Mouse (Mus musculus): ENCODE data around the gene Rplp2.

Rplp2 gene

DNA sequence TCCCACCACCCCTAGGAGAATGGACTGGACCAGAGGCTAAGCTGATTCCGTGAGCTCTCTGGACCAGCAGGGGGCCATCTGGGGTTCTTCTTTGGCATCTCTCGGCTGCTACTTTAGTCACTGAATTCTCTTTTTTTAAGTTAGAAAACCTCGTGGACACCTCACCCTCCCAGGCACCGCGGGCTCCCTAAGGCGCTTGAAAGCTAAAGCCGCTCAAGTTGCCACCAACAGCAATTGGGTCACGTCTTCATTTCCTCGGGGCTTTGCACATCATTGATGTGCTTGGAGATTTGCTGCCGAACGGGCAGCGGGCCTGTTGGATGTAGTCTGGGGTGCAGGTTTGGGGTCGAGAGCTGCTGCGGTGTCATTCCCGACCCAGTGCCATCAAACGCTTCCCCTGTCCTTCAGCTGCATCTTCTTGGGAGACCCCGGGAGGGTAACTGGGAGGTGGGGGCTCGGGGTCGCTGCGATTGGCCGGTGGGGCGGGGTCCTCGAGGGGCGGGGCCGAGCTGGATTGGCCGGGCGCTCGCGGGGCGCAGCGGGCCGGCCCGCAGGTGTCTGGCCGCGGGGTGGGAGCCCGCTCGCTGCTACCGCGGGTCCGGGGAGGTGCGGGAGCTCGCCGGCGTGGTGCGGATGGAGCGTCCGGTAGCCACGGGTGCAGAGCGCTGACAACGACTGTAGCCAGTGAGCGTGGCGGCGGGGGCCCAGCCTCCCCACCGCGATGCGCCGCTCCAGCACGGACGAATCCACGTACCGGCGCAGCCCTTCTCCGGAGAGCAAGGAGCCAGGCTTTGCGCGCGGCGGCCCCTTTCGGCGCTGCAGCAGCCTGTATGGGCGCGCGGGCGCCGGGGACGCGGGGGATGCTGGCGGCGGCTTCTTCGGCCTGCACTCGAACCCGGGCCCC lies 34.6 kb downstream of the Rplp2 start:
- peak; percentile 47 to 73 for DNase-seq (ENCODE audit: low spot score in 2 of 2)

DNA sequence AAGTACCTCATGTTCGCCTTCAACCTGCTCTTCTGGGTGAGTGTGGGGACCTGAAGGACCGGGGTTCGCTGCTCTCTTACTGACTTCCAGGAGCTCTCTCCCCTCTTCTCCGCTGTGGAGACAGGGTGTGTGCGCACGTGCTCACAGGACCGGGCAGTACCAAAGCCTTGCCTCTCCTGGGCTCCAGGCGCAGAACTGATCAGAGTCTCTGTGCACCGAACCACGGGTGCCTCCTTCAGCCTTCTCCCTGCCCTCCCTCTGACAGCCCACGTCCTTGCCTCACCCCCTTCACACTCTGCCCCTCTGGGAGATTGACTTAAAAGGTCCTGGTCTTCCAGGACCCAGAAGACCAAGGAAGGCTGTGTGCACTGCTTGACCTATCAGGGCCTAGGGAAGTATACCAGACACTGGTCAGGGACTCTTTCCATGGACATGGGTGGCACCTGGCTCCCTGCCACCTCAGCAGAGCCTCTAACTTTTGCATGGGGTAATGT lies 35.4 kb downstream of the Rplp2 start:
- DNase-seq (ENCODE audit: low spot score in 2 of 2): no peak

DNA sequence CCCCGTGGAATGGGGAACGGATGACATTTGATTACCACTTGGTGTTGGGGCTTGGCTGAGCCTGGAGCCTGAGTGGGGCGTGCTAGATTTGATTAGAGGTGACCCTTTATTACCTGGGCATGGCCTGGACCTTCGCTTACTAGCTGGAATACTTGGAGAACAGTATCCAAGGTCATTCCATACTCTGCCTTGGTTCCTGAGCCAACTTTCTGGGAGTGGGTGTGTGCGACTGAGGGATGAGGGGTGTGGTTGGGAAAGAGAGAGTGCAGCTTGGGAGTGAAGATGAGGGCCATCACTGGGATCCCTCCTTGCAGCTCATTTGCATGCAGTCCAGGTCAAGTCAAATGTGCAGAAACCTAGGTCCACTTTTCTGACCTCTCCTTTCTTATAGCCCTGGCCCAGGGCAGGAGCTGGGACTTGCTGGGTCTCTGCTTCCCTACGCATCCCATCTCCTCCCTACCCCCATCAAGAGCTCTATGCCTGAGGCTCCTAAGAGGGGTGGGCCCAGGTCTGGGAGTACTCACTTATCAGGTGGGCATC lies 36.0 kb downstream of the Rplp2 start:
- no peak for DNase-seq (ENCODE audit: low spot score in 2 of 2)

DNA sequence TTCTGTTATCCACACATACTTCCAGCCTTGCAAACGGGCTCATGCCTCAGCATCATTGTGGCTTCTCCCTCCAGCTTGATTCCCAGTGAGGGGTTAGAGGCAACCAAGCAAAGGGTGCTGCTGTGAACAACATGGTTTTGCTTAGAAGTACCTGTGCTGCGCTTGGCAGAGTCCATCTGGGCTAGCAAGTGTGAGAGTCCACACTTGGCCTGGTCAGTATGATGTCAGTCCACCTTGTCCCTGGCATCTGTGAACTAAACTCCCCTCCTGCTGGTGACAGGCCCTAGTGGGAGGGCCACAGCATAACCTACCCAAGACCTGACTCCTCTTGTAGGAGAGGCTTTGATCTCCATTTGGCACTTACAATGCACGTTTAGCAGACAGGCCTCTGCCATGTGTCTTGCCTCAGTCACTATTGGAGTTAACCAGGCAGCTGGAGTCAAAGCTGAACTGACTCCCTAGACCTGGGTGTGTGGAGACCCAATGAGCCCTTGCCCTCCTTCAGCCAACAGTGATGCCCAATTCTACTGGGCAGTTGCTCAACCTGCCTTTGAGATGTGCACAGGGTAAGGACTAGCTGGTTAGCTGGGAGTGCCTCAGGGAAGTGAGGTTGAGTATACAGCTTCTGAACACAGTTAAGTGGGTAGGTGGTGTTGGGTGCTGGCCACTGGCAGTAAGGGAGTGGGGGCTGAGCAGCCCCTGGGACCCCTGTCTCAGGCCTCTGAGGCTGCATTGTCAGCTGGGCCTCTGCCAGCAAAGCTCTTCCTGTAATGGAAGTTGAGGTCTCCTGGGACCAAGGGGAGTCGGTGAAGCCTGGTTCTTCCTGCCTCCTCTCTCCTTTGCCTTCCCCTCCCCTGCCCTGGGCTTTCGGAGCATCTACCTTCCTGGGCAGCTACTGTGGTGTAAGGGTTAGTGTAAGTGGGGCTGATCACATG lies 37.3 kb downstream of the Rplp2 start:
- DNase-seq (ENCODE audit: low spot score in 2 of 2): no peak

DNA sequence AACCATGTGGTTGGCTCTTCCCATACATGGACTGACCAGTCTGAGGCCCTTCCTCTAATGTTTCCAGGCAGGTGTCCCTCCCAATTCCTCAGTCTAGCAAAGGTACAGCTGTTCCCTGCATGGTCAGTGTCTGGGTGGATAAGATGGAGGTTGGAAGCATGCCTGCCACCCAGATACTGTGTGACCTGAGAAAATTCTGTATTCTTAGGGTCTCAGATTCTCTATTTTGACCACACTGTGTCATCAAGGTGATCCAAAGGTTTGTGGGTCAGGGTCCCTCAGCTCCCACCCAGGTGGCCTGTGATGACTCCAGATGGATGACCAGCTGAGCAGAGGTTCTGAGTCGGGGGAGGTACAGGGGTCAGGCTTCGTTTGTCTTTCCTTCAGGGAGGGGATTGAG lies 38.0 kb downstream of the Rplp2 start:
- DNase-seq (ENCODE audit: low spot score in 2 of 2): no peak

DNA sequence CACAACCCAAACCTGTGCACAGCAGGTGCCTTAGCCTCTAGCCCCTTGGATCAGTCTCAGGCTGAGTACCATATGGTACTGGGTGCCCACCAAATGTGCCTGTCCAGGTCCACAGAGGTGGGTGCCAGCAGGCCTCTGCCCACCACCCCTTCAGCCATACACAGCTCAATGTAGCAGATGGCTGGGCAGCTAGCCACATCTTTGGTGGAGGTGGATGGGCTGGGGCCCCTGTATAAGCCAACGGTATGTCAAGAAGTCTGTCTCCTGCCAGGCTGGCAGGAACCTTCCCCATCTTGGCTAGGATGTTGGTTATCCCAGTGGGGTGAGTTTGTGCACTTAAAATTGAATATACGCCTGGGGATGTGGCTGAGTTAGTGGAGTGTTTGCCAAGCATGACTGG lies 38.4 kb downstream of the Rplp2 start:
- DNase-seq (ENCODE audit: low spot score in 2 of 2): no peak

DNA sequence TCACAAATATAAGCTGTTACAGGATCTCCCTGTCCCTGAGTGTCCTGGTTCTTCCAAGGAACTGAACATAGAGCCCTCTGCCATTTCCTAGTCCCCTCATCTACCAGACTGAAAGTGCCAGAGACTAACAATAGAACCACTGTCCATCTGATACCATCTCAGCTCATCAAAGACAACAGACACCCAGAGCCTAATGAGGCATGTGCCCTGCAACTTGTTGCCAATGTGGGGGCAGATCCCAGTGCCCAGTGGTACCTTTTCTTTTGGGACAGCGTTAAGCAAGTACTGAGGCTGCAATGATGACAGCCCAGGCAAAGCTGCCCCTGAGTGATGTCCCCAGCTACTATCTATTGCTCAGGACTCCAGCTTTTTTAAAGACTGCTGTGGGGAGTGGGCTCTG lies 39.1 kb downstream of the Rplp2 start:
- DNase-seq (ENCODE audit: low spot score in 2 of 2): no peak

DNA sequence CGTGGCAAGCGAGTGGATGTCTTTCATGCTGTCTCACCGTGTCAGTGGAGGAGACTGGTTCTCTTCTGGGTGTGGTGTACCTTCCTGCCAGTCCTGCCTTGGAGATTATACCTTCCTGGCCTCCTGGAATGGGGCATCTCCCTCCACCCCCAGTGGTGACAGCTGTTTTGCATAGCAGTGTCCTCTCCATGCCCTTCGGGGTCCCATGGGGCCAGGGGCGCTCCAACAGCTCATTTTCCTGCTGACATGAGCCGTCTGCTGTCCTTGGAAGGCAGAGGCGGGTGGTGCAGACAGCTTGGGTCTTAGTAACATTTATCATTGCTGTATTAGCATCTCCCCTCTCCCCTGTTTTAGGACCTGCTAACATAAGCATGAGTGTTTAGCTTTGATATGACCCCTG lies 40.0 kb downstream of the Rplp2 start:
- DNase-seq (ENCODE audit: low spot score in 2 of 2): no peak

DNA sequence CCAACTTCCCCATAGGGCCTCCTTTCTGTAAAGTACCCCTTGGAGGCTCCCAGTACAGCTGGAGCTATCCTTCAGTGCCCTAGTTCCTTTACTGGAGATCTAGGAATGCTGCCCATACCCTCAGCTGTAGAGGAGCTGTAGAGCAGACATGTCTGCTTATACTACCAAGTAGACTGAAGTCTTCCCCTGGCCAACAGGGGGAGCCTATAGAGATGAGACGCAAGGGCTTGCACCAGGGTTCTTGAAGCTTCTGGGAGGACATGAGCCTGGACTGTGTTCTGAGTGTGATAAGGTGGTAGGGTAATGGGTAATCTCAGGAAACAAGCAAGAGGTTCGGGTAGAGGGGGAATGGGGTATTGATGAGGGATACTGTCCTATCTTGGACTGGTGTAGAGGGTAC lies 44.0 kb downstream of the Rplp2 start:
- DNase-seq (ENCODE audit: low spot score in 2 of 2): peak in 1 of 2 experiments; percentile 68

DNA sequence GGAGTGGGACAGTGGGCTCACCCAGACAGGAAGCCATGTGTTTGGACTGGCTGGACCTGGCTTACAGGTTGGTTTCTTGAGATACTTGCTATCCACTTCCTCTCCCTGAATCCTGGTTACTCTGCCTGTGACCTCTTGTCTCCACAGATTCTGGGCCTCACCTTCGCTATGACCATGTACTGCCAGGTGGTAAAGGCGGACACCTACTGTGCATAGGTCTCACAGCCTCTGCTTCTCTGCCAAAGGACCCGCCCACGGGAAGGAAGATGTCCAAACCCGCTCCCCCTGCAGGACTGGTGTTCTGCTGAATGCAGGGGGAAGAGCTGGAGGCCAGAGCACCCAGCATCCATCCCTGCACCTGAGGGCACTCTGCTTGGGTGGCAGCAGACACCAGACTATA lies 45.6 kb downstream of the Rplp2 start:
- DNase-seq (ENCODE audit: low spot score in 2 of 2): no peak

DNA sequence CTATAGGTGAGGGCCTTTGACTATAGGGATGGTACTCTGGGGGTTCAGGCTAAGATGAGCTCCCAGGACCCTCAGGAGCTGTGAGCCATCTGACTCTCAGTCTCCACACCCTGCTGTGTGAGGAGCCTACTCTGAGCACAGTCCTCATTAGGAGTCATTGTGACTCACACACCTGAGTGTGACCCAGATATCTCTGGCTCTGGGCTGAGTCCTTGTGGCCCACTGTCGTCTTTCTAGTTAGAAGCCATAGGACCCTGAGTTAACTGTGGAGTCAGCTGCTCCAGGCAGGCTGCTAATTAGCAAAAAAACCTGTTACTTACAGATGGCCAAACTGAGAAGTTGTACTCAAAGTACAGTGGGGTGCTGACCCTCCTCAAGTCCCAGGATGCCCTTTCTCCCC lies 46.6 kb downstream of the Rplp2 start:
- no peak for DNase-seq (ENCODE audit: low spot score in 2 of 2)

DNA sequence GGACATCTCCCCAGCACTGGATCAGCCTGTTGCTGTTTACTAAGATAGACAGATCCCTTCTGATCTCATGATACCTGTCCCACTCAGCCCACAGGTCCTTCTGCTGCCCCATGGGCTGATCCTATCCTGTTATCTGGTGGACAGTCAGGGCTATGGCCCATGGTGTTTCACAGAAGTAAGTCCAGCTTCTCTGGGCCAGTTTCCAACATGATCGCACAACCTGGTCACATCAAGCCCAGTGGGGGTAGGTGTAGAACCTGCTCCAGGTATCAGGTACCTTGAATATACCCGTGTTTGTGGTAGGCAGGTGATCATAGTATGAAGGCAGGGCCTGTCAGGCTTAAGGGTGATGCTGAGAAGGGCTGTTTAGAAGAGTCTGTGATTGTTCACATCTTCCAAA lies 48.2 kb downstream of the Rplp2 start:
- no peak for DNase-seq (ENCODE audit: low spot score in 2 of 2)

DNA sequence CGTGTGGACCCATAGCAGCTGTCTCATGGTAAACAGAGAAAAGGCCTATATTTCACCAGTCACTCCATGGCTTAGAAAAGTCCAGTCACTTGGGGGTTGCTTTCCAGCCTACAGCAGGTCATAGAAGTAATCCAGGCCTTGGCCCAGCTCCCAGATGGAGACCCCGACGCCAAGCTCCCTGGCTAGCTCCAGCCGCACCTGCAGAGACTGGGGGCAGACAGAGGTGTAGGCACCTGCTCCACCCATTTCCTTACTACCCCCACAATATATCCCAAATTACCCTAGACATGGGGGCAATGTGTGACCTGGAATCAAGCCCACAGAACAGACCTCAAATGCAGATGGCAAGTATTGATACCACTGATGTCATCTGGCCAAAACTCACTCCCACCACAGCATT lies 48.8 kb downstream of the Rplp2 start:
- no peak for DNase-seq (ENCODE audit: low spot score in 2 of 2)

DNA sequence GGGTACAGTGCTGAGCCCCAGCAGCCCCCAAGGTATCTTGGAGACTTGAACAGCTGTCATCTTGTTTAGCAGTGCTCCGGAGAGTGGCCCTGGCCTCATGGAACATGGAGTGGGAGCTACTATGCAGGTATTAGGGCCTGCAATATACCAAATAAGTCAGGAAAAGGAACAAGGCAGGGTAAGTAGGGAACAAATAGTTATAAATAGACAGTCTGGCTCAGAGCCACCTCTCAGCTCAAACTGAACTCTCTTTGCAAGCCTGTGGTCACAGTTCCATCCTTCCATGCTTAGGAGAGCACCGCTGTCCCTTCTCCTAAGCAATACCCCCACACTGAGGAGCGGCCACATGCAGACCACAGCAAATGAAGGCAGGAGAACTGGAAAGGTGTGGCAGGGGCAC lies 50.4 kb downstream of the Rplp2 start:
- no peak for DNase-seq (ENCODE audit: low spot score in 2 of 2)

All from spleen, postnatal 10 days (tissue).